Mouse (Mus musculus) hindbrain, embryonic 12.5 days (tissue): ENCODE results near the gene Terf2. TPM values are rescaled to one million over a fixed set of nuclear protein-coding genes. Genes with fewer than 3 reads are reported as not detected.
A peak's percentile ranks its signal among the peaks of the same experiment; 100 is the strongest.

Experiments used
- ATAC-seq: fragments of 200-750 bp; cut with Nextera tagmentation; 2 replicates; pipeline ENCODE4 v1.8.0; 2017; ENCODE audit warnings: moderate TSS enrichment; ENCODE audit not compliant: low FRiP score
- H3K27ac ChIP-seq: fragments of 300-500 bp; sonication (generic); 2 replicates; pipeline ENCODE4 v1.5.1; 2016; ENCODE audit warnings: mild to moderate bottlenecking
- H3K27me3 ChIP-seq: fragments of 300-500 bp; sonication (generic); 2 replicates; pipeline ENCODE4 v1.6.1; 2016; ENCODE audit warnings: mild to moderate bottlenecking
- H3K36me3 ChIP-seq: fragments of 300-500 bp; sonication (generic); 2 replicates; pipeline ENCODE4 v1.6.1; 2016; ENCODE audit warnings: mild to moderate bottlenecking
- H3K4me1 ChIP-seq: fragments of 300-500 bp; sonication (generic); 2 replicates; pipeline ENCODE4 v1.6.1; 2016
- H3K4me2 ChIP-seq: fragments of 300-500 bp; sonication (generic); replicated peaks from 2 replicates; pipeline ENCODE4 v1.6.1; 2016; ENCODE audit warnings: mild to moderate bottlenecking
- H3K4me3 ChIP-seq: fragments of 300-500 bp; sonication (generic); 2 replicates; pipeline ENCODE4 v1.5.1; 2016; ENCODE audit warnings: mild to moderate bottlenecking
- H3K9ac ChIP-seq: fragments of 300-500 bp; sonication (generic); 2 replicates; pipeline ENCODE4 v1.6.1; 2016; ENCODE audit warnings: mild to moderate bottlenecking, moderate library complexity
- H3K9me3 ChIP-seq: fragments of 300-500 bp; sonication (generic); replicated peaks from 2 replicates; pipeline ENCODE4 v1.6.1; 2016; ENCODE audit warnings: mild to moderate bottlenecking
- WGBS: fragments of 180-500 bp; shearing (Covaris S2); methylation state at CpG from one replicate; pipeline ENCODE4 v1.1.7; 2016; 5-methylcytosine and 5-hydroxymethylcytosine counted together
- polyA plus RNA-seq: library from polyadenylated mRNA; unstranded; fragments of >200 nt; fragmentation: Nextera tagmentation; extraction: Ambion mirVana; gene quantifications from 2 replicates; pipeline ENCODE4 v1.2.1, GENCODE M21; 2016

Gene Terf2
- polyA plus RNA-seq, 1 experiment from 2014 or later: 23.2 TPM

DNA sequence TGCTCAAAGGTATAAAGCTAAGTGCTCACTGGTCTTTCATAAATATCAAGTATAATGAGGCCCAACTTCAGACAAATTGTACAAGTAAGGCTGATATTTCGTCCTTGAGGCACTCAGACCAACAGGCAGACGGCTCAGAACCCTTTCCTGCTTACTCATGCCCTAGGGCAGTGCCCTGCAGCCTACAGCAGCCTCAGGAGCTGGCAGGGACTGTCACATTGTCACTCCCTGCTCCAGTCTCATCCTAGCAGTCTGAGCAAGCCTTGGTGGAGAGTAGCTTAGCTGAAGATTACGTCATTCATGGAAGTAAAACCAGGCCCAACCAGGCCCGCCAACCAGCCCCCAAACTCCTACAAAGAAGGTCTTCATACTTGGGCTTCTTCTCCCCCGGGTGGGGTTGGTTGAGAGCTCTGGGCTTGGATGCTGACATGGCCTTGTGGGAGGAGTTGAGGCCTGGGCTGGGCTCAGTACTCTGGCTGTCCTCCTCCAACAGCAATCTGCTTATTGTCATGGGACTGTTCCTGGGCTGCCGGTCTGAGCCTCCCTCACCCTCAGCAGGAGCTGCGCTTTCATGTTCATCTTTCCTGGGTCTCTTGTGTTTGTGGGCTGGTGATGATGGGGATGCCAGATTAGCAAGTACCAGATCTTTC is 20.0 kb downstream of the Terf2 start:
- no peaks in the 10 kb centered on the region for H3K9me3 ChIP-seq
- H3K36me3 ChIP-seq: peaks cover 84% of the 10 kb centered on the region
- H3K9ac ChIP-seq: no peak overlapping the region
- H3K27ac ChIP-seq: no peak overlapping the region
- H3K4me3 ChIP-seq: no peak overlapping the region
- H3K4me2 ChIP-seq: no peak overlapping the region
- no peaks in the 10 kb centered on the region for H3K27me3 ChIP-seq
- ATAC-seq: no peak
- H3K4me1 ChIP-seq: no peaks in the 10 kb centered on the region
- WGBS: 93% methylated on average over 7 of the region's 7 CpGs

DNA sequence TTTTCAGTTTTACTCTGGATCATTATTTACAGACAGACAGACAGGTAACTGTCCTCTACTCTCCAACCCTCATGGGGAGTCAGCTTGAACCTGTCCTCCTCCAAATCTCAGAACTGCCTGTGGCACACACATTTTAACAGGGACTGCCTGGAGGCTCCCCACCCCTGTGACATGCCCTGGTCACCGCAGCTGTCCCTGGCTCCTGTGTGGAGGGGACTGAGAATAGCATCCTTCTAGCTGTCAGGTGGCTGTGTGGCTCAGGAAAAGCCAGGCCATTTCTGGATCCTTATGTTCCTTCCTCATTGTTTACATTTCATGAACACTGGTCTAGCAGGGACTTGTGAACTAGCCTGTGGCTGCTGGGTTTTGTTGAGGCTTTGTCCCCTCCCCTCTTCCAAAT is 22.2 kb downstream of the Terf2 start:
- no peaks in the 10 kb centered on the region for H3K27me3 ChIP-seq
- no peaks in the 10 kb centered on the region for H3K9me3 ChIP-seq
- WGBS: 90% methylated on average over 1 of the region's 1 CpGs
- H3K4me2 ChIP-seq: no peak overlapping the region
- H3K4me3 ChIP-seq: no peak overlapping the region
- H3K9ac ChIP-seq: no peak overlapping the region
- ATAC-seq: no peak
- no peaks in the 10 kb centered on the region for H3K4me1 ChIP-seq
- no peak overlapping the region for H3K27ac ChIP-seq
- peaks cover 79% of the 10 kb centered on the region for H3K36me3 ChIP-seq

DNA sequence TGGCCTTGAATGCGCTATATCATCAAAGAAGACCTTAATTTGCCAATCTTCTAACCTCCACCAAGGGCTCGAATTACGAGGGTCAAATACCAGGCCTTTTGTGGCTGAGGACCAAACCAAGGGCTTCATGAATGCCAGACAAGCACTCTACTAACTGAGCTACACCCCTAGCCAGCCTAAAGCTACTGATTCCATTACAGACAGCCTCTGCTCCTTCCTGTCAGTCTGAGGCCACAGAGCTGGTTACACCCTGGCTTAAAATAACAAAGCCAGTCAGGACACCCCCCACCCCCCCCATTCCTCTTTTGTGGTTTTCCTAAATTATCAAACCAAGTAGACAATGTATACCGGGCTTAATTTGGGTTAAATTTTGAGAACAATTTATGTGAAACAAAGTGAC is 22.6 kb downstream of the Terf2 start:
- 90% methylated on average over 4 of the region's 4 CpGs for WGBS
- no peak overlapping the region for H3K9ac ChIP-seq
- H3K4me3 ChIP-seq: no peak overlapping the region
- no peaks in the 10 kb centered on the region for H3K9me3 ChIP-seq
- H3K27me3 ChIP-seq: no peaks in the 10 kb centered on the region
- H3K27ac ChIP-seq: no peak overlapping the region
- H3K36me3 ChIP-seq: peaks cover 79% of the 10 kb centered on the region
- ATAC-seq: no peak
- H3K4me1 ChIP-seq: no peaks in the 10 kb centered on the region
- H3K4me2 ChIP-seq: no peak overlapping the region

DNA sequence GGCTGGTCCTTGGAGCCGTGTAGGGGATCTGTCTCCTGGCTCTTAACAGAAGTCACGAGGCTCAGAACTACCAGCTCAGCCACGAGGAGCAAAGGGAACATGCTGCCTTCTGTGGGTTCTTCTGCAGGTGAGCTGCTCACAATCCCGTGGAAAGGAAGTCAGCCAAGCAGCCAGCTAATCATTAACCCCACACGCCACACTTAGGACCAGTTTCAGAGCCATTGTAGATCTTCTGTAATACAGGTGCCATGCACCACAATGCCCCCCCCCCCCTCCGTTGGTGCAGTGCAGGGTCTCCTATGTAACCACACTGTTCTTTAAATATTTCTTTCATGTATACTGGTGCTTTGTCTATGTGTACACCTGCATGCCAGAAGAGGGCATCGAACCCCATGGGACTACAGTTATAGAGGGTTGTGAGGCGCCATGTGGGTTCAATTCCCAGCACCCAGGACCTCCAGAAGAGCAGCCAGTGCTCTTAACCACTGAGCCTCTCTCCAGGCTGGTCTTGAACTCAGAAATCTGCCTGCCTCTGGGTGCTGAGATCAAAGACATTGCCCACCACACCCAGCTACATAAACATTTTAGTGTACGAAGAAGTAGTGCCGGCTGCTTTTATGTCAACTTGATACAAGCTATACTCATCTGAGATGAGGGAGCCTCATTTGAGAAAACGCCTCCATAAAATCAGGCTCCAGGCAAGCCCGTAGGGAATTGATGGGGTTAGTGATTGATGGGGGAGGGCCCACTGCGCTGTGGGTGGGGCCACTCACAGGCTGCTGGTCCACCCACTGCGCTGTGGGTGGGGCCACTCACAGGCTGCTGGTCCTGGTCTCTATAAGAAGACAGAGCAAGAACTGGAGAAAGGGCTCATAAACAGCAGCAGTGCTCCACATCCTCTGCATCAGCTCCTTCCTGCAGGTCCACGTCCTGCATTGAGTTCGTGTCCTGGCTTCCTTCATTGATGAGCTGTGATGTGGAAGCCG is 30.5 kb downstream of the Terf2 start, which contains the start of gene Tmed6:
TSS of gene Tmed6 (minus strand) at position 134 of the 986 bp plus-strand sequence.
- no peak within 1 kb of the TSS for H3K9ac ChIP-seq
- peaks cover 25% of the 10 kb centered on the region for H3K36me3 ChIP-seq
- no peak for ATAC-seq
- H3K4me2 ChIP-seq: no peak within 1 kb of the TSS
- H3K27ac ChIP-seq: no peak within 1 kb of the TSS
- no peaks in the 10 kb centered on the region for H3K9me3 ChIP-seq
- H3K27me3 ChIP-seq: no peaks in the 10 kb centered on the region
- no peak within 1 kb of the TSS for H3K4me3 ChIP-seq
- no peaks in the 10 kb centered on the region for H3K4me1 ChIP-seq
- WGBS: 61% methylated on average over 17 of the region's 17 CpGs

DNA sequence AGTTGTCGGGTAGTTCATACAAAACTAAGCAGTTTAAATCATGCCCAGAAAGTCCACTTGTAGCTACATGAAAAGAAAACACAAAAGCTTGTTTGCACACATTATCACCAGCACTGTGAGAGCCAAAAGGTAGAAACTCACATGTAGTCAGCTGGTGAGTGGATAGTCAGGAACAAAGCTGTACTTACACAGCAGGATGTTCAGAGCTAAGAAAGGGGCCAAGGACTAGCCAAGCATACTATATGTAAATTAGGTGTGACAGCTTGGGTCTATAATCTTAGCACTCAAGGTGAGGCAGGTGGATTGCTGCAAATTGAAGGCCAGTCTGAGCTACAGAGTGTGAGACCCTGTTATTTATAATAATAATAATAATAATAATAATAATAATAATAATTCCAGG is 33.7 kb downstream of the Terf2 start:
- Histone ChIP-seq H3K9me3 (no peaks in the 10 kb centered on the region), H3K27ac (no peak overlapping the region), H3K27me3 (no peaks in the 10 kb centered on the region), H3K9ac (no peak overlapping the region), H3K4me3 (no peak overlapping the region), H3K36me3 (peaks cover 25% of the 10 kb centered on the region), H3K4me2 (no peak overlapping the region), H3K4me1 (peaks cover 4% of the 10 kb centered on the region)
- WGBS: 92% methylated on average over 1 of the region's 1 CpGs
- ATAC-seq: no peak

DNA sequence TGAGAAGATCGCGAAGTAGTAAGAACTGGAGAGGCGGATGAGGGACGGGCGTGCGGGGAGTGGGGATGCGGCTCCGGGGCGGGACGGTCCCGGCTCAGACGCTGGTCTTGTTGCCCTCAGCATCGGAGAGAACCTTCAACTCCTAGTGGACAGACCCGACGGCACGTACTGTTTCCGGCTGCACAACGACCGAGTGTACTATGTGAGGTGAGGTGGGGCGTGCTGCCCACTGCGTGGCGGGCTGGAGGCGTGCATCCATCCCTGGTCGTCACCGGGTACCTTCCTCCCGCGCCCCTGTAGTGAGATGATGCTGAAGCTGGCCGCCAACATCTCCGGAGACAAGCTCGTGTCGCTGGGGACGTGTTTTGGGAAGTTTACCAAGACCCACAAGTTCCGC is 39.4 kb downstream of the Terf2 start:
- H3K4me3 ChIP-seq: peak overlapping the region; percentile 96
- H3K4me1 ChIP-seq: peaks cover 22% of the 10 kb centered on the region
- H3K27ac ChIP-seq: no peak overlapping the region; the same call in 1 of the 2 replicates
- peak overlapping the region; percentile 87 for H3K9ac ChIP-seq
- H3K9me3 ChIP-seq: no peaks in the 10 kb centered on the region
- ATAC-seq: peak; percentile 80
- peak overlapping the region; percentile 97 for H3K4me2 ChIP-seq
- under 1% methylated on average over 33 of the region's 33 CpGs for WGBS
- H3K36me3 ChIP-seq: peaks cover 49% of the 10 kb centered on the region
- H3K27me3 ChIP-seq: no peaks in the 10 kb centered on the region

DNA sequence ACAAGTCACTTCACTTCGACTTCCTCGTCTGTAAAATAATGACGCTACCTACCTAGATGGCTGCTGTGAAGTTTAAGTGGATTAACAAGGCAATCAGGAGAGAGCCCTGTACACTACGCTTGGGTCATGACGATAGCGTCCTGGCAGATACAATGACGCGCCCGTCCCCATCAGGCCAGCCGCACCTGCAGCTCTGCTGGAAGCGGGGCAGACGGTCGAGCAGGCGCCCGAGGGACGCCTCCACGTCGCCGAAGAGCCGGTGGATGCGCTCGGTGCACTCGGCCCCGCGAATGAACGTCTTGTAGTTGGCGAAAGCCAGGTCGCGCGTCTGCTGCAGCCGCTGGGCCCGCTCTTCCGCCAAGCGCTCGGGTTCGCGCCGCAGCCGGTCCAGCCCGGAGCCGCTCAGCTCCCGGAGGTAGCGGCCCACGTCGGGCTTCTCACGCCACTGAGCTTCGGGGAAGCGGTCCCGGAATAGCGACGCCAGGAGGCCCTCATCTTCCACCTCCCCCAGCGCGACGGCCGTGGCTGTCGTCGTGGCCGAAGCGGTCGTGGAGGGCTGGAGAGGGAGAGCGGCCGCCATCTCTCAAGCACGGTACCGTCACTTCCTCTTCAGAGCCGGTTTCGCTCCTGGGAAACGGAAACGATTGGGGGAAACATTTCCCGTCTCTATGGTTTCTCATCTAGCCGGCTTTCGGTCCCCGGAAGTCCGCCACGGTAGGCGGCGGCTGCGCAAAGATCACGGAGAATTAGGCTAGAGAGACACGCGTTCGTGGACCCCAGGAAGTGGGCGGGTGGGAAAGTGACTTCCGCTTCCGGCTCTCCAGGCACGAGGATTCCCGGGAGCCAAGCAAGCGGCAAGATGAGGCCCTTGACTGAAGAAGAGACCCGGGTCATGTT is 40.0 kb downstream of the Terf2 start, which contains the start of the genes Cog8 and Nip7:
TSS of gene Cog8 (minus strand) at position 614 of the 897 bp plus-strand sequence.
TSS of gene Nip7 (plus strand) at position 802 of the 897 bp plus-strand sequence.
- no peaks in the 10 kb centered on the region for H3K27me3 ChIP-seq
- H3K4me2 ChIP-seq: peak within 1 kb of the TSS; percentile 97
- peak within 1 kb of the TSS; percentile 69 for H3K27ac ChIP-seq
- WGBS: under 1% methylated on average over 88 of the region's 88 CpGs
- peak within 1 kb of the TSS; percentile 87 for H3K9ac ChIP-seq
- H3K4me1 ChIP-seq: peaks cover 22% of the 10 kb centered on the region
- peak; percentile 95 for ATAC-seq
- peak within 1 kb of the TSS; percentile 96 for H3K4me3 ChIP-seq
- peaks cover 55% of the 10 kb centered on the region for H3K36me3 ChIP-seq
- H3K9me3 ChIP-seq: no peaks in the 10 kb centered on the region

DNA sequence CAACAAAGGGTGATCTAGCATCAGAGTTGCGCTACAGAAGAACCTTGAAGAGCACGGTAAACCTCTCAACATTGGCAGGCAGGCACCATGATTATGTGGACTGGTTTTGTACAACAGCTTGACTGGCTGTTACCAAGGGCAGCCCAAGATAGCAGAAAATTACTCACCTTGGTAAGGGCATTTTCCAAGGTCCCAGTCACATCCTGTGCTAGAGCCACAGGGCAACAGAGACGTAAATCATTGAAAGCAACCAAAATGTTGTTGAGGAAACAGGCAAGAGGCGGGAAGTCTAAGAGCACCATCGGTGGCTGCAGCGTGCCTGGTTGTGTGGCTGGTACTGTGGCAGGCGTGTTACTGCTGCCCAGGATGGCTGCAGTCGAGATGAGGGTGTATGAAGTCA is 44.3 kb downstream of the Terf2 start:
- Histone ChIP-seq H3K27me3 (no peaks in the 10 kb centered on the region), H3K9me3 (no peaks in the 10 kb centered on the region), H3K4me1 (peaks cover 31% of the 10 kb centered on the region), H3K36me3 (peaks cover 53% of the 10 kb centered on the region), H3K4me3 (no peak overlapping the region), H3K27ac (no peak overlapping the region), H3K9ac (no peak overlapping the region), H3K4me2 (no peak overlapping the region)
- no peak for ATAC-seq
- 97% methylated on average over 8 of the region's 8 CpGs for WGBS

DNA sequence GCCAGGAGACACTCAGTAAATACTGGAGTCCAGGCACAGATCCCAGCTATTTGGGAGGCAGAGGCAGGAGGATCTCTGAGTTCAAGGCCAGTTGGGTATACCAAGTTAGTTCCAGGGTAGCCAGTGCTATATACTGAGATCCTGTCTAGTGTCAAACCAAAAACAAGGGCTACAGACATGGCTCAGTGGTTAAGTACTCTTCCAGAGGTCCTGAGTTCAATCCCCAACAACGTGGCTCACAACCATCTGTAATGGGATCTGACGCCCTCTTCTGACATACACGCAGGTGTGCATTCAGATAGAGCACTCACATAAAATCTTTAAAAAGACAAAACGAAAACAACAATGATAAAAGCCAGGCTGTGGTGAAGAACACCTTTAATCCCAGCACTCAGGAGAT is 46.9 kb downstream of the Terf2 start:
- Histone ChIP-seq H3K9ac (no peak overlapping the region), H3K4me1 (peaks cover 20% of the 10 kb centered on the region), H3K4me2 (peak overlapping the region; percentile 92), H3K27ac (no peak overlapping the region), H3K4me3 (peak overlapping the region; percentile 87), H3K27me3 (no peaks in the 10 kb centered on the region), H3K9me3 (no peaks in the 10 kb centered on the region), H3K36me3 (peaks cover 78% of the 10 kb centered on the region)
- ATAC-seq: no peak
- 97% methylated on average over 4 of the region's 4 CpGs for WGBS

DNA sequence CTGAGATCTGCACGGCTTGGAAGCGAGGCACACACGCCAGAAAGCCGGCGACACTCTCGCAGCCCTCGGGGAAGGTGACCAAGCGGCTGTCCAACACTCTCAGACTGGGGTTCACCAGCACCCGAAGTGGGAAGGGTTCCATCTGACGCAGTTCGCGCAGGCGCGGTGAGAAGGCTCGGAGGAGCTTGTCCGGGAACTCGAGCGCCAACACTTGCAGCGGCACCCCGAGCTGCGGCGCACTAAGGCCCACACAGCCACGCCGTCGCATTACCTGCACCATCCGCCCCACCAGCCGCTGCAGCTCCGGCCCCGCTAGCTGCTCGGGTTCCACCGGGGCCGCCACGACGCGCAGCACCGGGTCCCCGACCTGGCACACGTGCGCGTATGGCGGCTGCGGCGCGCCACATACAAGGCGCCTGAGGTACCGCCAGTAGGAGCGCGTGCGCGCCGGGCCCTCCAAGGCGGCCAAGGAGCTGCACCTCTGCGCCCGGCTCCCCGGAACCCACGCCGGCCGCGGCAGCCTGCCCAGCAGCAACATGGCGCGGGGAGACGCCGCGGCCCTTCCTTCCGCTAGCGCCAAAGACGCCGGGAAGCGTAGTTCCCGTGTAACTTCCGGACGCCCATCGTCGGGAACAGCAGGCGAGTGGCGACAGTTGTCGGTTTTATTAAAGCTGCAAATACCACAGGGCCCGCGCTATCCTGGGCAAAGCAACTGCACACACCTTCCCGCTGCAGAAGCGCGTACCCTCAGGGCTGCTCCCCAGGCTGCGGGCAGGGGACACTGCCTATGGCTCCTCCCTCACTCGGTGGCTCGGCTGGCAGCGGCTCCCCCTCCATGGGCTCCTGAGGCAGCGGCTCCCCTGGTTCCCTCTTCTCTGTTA is 48.0 kb downstream of the Terf2 start, which contains the start of gene Pdf:
TSS of gene Pdf (minus strand) at position 554 of the 881 bp plus-strand sequence.
- peak within 1 kb of the TSS; percentile 87 for H3K9ac ChIP-seq
- peaks cover 80% of the 10 kb centered on the region for H3K36me3 ChIP-seq
- H3K27ac ChIP-seq: peak within 1 kb of the TSS; percentile 92
- peak; percentile 79 for ATAC-seq
- H3K9me3 ChIP-seq: no peaks in the 10 kb centered on the region
- peak within 1 kb of the TSS; percentile 92 for H3K4me2 ChIP-seq
- WGBS: under 1% methylated on average over 87 of the region's 87 CpGs
- H3K4me3 ChIP-seq: peak within 1 kb of the TSS; percentile 87
- H3K4me1 ChIP-seq: peaks cover 20% of the 10 kb centered on the region
- H3K27me3 ChIP-seq: no peaks in the 10 kb centered on the region

DNA sequence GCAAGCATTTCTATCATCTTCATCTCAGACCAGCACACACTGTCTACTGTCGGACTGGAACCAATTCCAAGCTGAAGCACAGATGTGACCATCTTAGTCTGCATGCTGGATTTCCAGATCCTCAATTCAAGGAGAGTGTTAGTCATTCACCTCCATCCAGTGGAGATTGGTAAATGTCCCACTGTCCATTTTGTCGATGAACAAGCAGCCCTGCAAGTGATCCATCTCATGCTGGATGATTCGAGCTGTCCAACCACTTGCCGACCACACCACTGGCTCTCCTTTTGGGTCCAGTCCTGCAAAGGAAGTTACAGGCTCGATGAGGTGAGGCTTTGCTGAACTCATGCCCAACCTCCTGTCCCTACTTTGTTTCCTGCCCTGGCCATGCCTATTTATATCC is 49.4 kb downstream of the Terf2 start:
- Histone ChIP-seq H3K9me3 (no peaks in the 10 kb centered on the region), H3K4me1 (peaks cover 20% of the 10 kb centered on the region), H3K4me2 (peak overlapping the region; percentile 92; the same call in 1 of the 2 replicates), H3K27ac (no peak overlapping the region), H3K9ac (no peak overlapping the region), H3K27me3 (no peaks in the 10 kb centered on the region), H3K4me3 (no peak overlapping the region), H3K36me3 (peaks cover 80% of the 10 kb centered on the region)
- no peak for ATAC-seq
- 91% methylated on average over 5 of the region's 5 CpGs for WGBS
